Mouse (Mus musculus) adrenal gland, adult 18-20 months (tissue): ENCODE data around the gene 4930451I11Rik. TPM values are rescaled to one million over a fixed set of nuclear protein-coding genes. Genes with fewer than 3 reads are reported as not detected.

ENCODE experiments used
- DNase-seq, 2 experiments: peaks; one replicate each; pipeline ENCODE4 v3.0.0; 2021 to 2022; ENCODE audit warnings: low spot score in 2 of 2
- total RNA-seq, 2 experiments: library from RNA; stranded (reverse); gene quantifications; 1 replicate in 1 of 2; 2 replicates in 1 of 2; pipeline ENCODE4 v1.2.3; 2021

The 4930451I11Rik gene
- total RNA-seq, 2 experiments from 2014 or later: not detected

DNA sequence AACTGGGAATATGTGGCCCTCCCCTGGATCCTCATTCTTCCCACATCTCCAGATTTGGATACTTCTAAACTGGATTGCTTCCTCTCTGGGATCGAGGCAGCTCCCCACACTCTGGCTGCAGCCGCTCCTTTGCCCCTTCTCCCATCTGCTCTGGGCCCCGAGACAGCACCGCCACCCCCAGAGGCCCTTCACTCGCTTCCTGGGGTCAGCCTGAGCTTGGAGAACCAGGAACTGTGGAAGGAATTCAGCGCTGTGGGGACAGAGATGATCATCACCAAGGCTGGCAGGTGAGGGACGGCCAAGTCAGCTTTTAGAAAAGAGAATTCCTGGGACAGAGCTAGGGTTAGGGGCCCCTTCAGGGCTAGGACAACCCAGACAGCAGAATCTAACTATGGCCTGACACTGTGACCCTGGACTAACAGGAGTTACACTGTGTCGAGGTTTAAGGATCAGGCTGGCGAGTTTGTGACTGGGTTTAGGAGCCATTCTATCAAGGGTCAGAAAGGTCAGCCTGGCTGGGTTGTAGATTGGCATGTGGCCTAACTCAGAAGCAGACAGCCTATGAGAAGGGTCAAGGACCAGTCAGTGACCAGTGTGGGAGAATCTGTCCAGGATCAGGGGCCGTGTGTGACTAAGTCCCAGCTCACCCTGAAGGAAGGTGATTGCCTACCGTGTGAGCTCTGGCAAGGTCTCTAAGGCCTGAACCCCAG lies 49.6 kb downstream of the 4930451I11Rik start:
- no peak for DNase-seq

DNA sequence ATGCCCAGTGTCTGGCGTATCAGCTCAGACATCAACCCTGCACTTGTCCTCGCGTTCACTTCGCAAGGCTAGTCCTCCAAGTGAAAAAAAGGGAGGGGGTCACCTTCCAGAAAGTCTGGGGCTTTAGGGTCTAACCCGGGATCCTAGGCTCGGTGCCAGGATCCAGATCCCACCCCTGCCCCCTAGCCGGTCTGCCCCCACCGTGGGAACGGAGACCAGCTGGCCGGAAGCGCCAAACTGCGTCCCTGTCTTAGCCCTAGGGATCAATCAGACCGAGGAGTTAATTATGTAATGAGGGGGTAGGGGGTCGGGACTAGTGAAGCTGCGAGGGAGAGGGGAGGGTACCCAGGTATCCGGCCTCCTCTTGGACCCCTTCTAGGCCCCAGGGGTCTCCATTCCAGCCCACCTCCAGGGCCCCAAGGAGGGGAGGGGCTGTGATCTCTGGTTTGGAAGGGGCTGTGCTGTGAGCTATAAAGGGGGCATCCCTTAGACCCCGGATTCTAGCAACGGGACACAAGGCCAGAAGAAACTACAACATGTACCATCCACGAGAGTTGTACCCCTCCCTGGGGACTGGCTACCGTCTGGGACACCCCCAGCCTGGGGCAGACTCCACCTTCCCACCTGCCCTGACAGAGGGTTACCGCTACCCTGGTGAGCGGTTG lies 50.3 kb downstream of the 4930451I11Rik start, which contains the start of gene Tbx6:
TSS of gene Tbx6 (plus strand) at position 513 of the 665 bp plus-strand sequence.
- no peak for DNase-seq

Other genes starting within 250 kb of the 4930451I11Rik start
- 1 to 10 TPM; 2.4 to 3.2 TPM for gene Apobr, start 246.7 kb downstream of the 4930451I11Rik start, total RNA-seq
- gene Cln3, start 245.8 kb downstream of the 4930451I11Rik start, total RNA-seq: 10 to 100 TPM; 34.6 to 35.8 TPM
- under 1 TPM in 1 of 2 experiments, not detected in 1; 0.38 TPM for gene Il27, start 236.7 kb downstream of the 4930451I11Rik start, total RNA-seq
- 10 to 100 TPM; 13.6 to 26.7 TPM for gene Nupr1, start 200.8 kb downstream of the 4930451I11Rik start, total RNA-seq
- 10 to 100 TPM; 39.6 to 50.1 TPM for gene Sgf29, start 182.3 kb downstream of the 4930451I11Rik start, total RNA-seq
- 10 to 100 TPM; 48.0 to 52.5 TPM for gene Sult1a1, start 155.2 kb downstream of the 4930451I11Rik start, total RNA-seq
- gene Bola2, start 136.2 kb downstream of the 4930451I11Rik start, total RNA-seq: 100 to 1,000 TPM in 1 of 2 experiments, 10 to 100 TPM in 1; 98.7 to 105 TPM
- gene Slx1b, start 135.9 kb downstream of the 4930451I11Rik start, total RNA-seq: 10 to 100 TPM in 1 of 2 experiments, 1 to 10 TPM in 1; 9.9 to 11.1 TPM
- 10 to 100 TPM; 19.0 to 21.7 TPM for gene Coro1a, start 123.9 kb downstream of the 4930451I11Rik start, total RNA-seq
- 100 to 1,000 TPM; 123 to 131 TPM for gene Mapk3, start 72.0 kb downstream of the 4930451I11Rik start, total RNA-seq
- 1 to 10 TPM; 2.7 to 4.3 TPM for gene Gdpd3, start 65.3 kb downstream of the 4930451I11Rik start, total RNA-seq
- gene Ypel3, start 54.7 kb downstream of the 4930451I11Rik start, total RNA-seq: 10 to 100 TPM; 93.7 to 95.0 TPM
- under 1 TPM; 0.53 to 0.64 TPM for gene Tbx6, start 50.2 kb downstream of the 4930451I11Rik start, total RNA-seq
- gene Ppp4c, start 39.1 kb downstream of the 4930451I11Rik start, total RNA-seq: 10 to 100 TPM; 75.4 to 85.9 TPM
- gene Fam57b, start 34.0 kb downstream of the 4930451I11Rik start, total RNA-seq: 10 to 100 TPM; 17.1 to 63.4 TPM
- under 1 TPM; 0.13 to 0.50 TPM for gene Doc2a, start 15.8 kb upstream of the 4930451I11Rik start, total RNA-seq
- gene Hirip3, start 30.3 kb upstream of the 4930451I11Rik start, total RNA-seq: 10 to 100 TPM in 1 of 2 experiments, 1 to 10 TPM in 1; 9.8 to 11.8 TPM
- gene Ino80e, start 30.7 kb upstream of the 4930451I11Rik start, total RNA-seq: 10 to 100 TPM; 38.4 to 42.5 TPM
- 10 to 100 TPM; 67.1 to 70.6 TPM for gene Taok2, start 53.1 kb upstream of the 4930451I11Rik start, total RNA-seq
- gene Tmem219, start 91.3 kb upstream of the 4930451I11Rik start, total RNA-seq: 10 to 100 TPM; 30.7 to 32.8 TPM
- gene Kctd13, start 97.2 kb upstream of the 4930451I11Rik start, total RNA-seq: 10 to 100 TPM; 18.7 to 21.8 TPM
- gene Asphd1, start 117.9 kb upstream of the 4930451I11Rik start, total RNA-seq: 1 to 10 TPM; 1.6 to 1.7 TPM
- 10 to 100 TPM; 46.6 to 84.4 TPM for gene Sez6l2, start 118.9 kb upstream of the 4930451I11Rik start, total RNA-seq
- 10 to 100 TPM; 75.0 to 82.1 TPM for gene Cdipt, start 144.3 kb upstream of the 4930451I11Rik start, total RNA-seq
- under 1 TPM; 0.42 to 0.70 TPM for gene Cdiptos, start 144.5 kb upstream of the 4930451I11Rik start, total RNA-seq
- 100 to 1,000 TPM in 1 of 2 experiments, 10 to 100 TPM in 1; 92.6 to 135 TPM for gene Mvp, start 183.0 kb upstream of the 4930451I11Rik start, total RNA-seq
- gene Pagr1b, start 184.8 kb upstream of the 4930451I11Rik start, total RNA-seq: 1 to 10 TPM; 1.3 to 3.0 TPM
- 10 to 100 TPM in 1 of 2 experiments, 1 to 10 TPM in 1; 5.5 to 16.5 TPM for gene Pagr1a, start 185.7 kb upstream of the 4930451I11Rik start, total RNA-seq
- 10 to 100 TPM; 12.9 to 27.0 TPM for gene Gm42742, start 189.5 kb upstream of the 4930451I11Rik start, total RNA-seq
- gene Prrt2, start 189.6 kb upstream of the 4930451I11Rik start, total RNA-seq: 1 to 10 TPM; 3.7 to 4.4 TPM
- 100 to 1,000 TPM in 1 of 2 experiments, 10 to 100 TPM in 1; 86.0 to 132 TPM for gene Maz, start 195.4 kb upstream of the 4930451I11Rik start, total RNA-seq
- 1 to 10 TPM; 1.7 to 2.4 TPM for gene Kif22, start 210.8 kb upstream of the 4930451I11Rik start, total RNA-seq